Mouse (Mus musculus): ENCODE results near the gene Rgn. TPM values are rescaled to one million over a fixed set of nuclear protein-coding genes. Genes with fewer than 3 reads are reported as not detected.

The Rgn gene
- 47.6 and 49.7 TPM in 2 replicates for polyA plus RNA-seq (2015; fragmentation: Nextera tagmentation; extraction: Ambion mirVana)

GRCm38 (mm10) chrX:20549532-20549931 is at the start of gene Rgn:
Rgn (plus strand) TSS chrX:20549787.
- Histone ChIP-seq H3K36me3 (no peaks in the 10 kb centered on the region), H3K4me1 (replicated peaks) (no peaks in the 10 kb centered on the region), H3K27ac (no peak within 1 kb of the TSS), H3K4me3 (replicated peaks) (peak within 1 kb of the TSS; percentile 30; the same call in 1 of the 2 replicates), H3K9me3 (no peaks in the 10 kb centered on the region), H3K4me2 (replicated peaks) (peak within 1 kb of the TSS; percentile 60; the same call in 1 of the 2 replicates), H3K27me3 (replicated peaks) (no peaks in the 10 kb centered on the region), H3K9ac (no peak within 1 kb of the TSS)
- 41% methylated on average over 3 of the region's 3 CpGs for WGBS
- no peak for ATAC-seq

- no peaks in the 10 kb centered on the region for H3K36me3 ChIP-seq
- no peaks in the 10 kb centered on the region for H3K27me3 ChIP-seq (replicated peaks)
- WGBS, result 64% methylated on average over 7 of the region's 7 CpGs
- H3K27ac ChIP-seq, result no peak overlapping the region
- no peak overlapping the region for H3K9ac ChIP-seq
- no peaks in the 10 kb centered on the region for H3K4me1 ChIP-seq (replicated peaks)
- ATAC-seq, result peak; percentile 86
- no peak overlapping the region for H3K4me3 ChIP-seq (replicated peaks)
- H3K4me2 ChIP-seq (replicated peaks), result no peak overlapping the region
- no peaks in the 10 kb centered on the region for H3K9me3 ChIP-seq
Measured at GRCm38 (mm10) chrX:20520290-20520939, 29.2 kb upstream of the Rgn start.

- no peak overlapping the region for H3K4me2 ChIP-seq (replicated peaks)
Measured at GRCm38 (mm10) chrX:20521578-20521977, 28.0 kb upstream of the Rgn start.

GRCm38 (mm10) chrX:20532621-20533020 is 17.0 kb upstream of the Rgn start:
- Histone ChIP-seq H3K9me3 (no peaks in the 10 kb centered on the region), H3K4me3 (replicated peaks) (no peak overlapping the region)
- WGBS, result 53% methylated on average over 1 of the region's 1 CpGs

More at GRCm38 (mm10) chrX:20521578-20521977, 28.0 kb upstream of the Rgn start:
- Histone ChIP-seq H3K9ac (no peak overlapping the region), H3K36me3 (no peaks in the 10 kb centered on the region), H3K9me3 (no peaks in the 10 kb centered on the region), H3K27ac (no peak overlapping the region), H3K4me1 (replicated peaks) (no peaks in the 10 kb centered on the region), H3K27me3 (replicated peaks) (no peaks in the 10 kb centered on the region), H3K4me3 (replicated peaks) (no peak overlapping the region)
- no peak for ATAC-seq

GRCm38 (mm10) chrX:20543867-20544266 is 5.7 kb upstream of the Rgn start:
- WGBS, result 85% methylated on average over 3 of the region's 3 CpGs
- no peaks in the 10 kb centered on the region for H3K9me3 ChIP-seq
- no peak for ATAC-seq

More at GRCm38 (mm10) chrX:20532621-20533020, 17.0 kb upstream of the Rgn start:
- Histone ChIP-seq H3K36me3 (no peaks in the 10 kb centered on the region), H3K4me2 (replicated peaks) (no peak overlapping the region), H3K9ac (no peak overlapping the region), H3K27me3 (replicated peaks) (no peaks in the 10 kb centered on the region), H3K27ac (no peak overlapping the region), H3K4me1 (replicated peaks) (no peaks in the 10 kb centered on the region)
- no peak for ATAC-seq

GRCm38 (mm10) chrX:20547609-20548008 is 2.0 kb upstream of the Rgn start:
- H3K36me3 ChIP-seq, result no peaks in the 10 kb centered on the region
- no peaks in the 10 kb centered on the region for H3K4me1 ChIP-seq (replicated peaks)
- H3K9ac ChIP-seq, result no peak overlapping the region; the same call in 1 of the 2 replicates
- H3K27ac ChIP-seq, result peak overlapping the region; percentile 72
- peak overlapping the region; percentile 60 for H3K4me2 ChIP-seq (replicated peaks)
- 33% methylated on average over 5 of the region's 5 CpGs for WGBS
- H3K4me3 ChIP-seq (replicated peaks), result peak overlapping the region; percentile 30
- peak; percentile 75 for ATAC-seq
- no peaks in the 10 kb centered on the region for H3K9me3 ChIP-seq
- H3K27me3 ChIP-seq (replicated peaks), result no peaks in the 10 kb centered on the region

More at GRCm38 (mm10) chrX:20543867-20544266, 5.7 kb upstream of the Rgn start:
- Histone ChIP-seq H3K4me1 (replicated peaks) (no peaks in the 10 kb centered on the region), H3K27ac (no peak overlapping the region), H3K4me2 (replicated peaks) (no peak overlapping the region), H3K9ac (no peak overlapping the region), H3K4me3 (replicated peaks) (no peak overlapping the region), H3K36me3 (no peaks in the 10 kb centered on the region), H3K27me3 (replicated peaks) (no peaks in the 10 kb centered on the region)

GRCm38 (mm10) chrX:20548011-20548879 is 1.3 kb upstream of the Rgn start:
- H3K4me1 ChIP-seq (replicated peaks), result no peaks in the 10 kb centered on the region
- 22% methylated on average over 24 of the region's 24 CpGs for WGBS
- no peaks in the 10 kb centered on the region for H3K36me3 ChIP-seq
- peak overlapping the region; percentile 72 for H3K27ac ChIP-seq
- peak; percentile 85 for ATAC-seq
- peak overlapping the region; percentile 60 for H3K4me2 ChIP-seq (replicated peaks)
- no peaks in the 10 kb centered on the region for H3K27me3 ChIP-seq (replicated peaks)
- peak overlapping the region; percentile 20 for H3K9ac ChIP-seq
- H3K4me3 ChIP-seq (replicated peaks), result peak overlapping the region; percentile 30
- H3K9me3 ChIP-seq, result no peaks in the 10 kb centered on the region

GRCm38 (mm10) chrX:20548880-20549440 is 627 bp upstream of the Rgn start:
- Histone ChIP-seq H3K27ac (no peak overlapping the region), H3K4me1 (replicated peaks) (no peaks in the 10 kb centered on the region), H3K27me3 (replicated peaks) (no peaks in the 10 kb centered on the region), H3K9me3 (no peaks in the 10 kb centered on the region), H3K36me3 (no peaks in the 10 kb centered on the region), H3K9ac (no peak overlapping the region), H3K4me2 (replicated peaks) (peak overlapping the region; percentile 60; the same call in 1 of the 2 replicates), H3K4me3 (replicated peaks) (no peak overlapping the region)
- WGBS, result 50% methylated on average over 1 of the region's 1 CpGs
- peak; percentile 46; the same call in 1 of the 2 replicates for ATAC-seq

GRCm38 (mm10) chrX:20552199-20552598 is 2.6 kb downstream of the Rgn start:
- WGBS, result 65% methylated on average over 2 of the region's 2 CpGs
- no peak for ATAC-seq

GRCm38 (mm10) chrX:20561846-20562245 is 12.3 kb downstream of the Rgn start:
- no peak overlapping the region for H3K9ac ChIP-seq
- no peaks in the 10 kb centered on the region for H3K36me3 ChIP-seq
- no peak for ATAC-seq
- H3K27me3 ChIP-seq (replicated peaks), result no peaks in the 10 kb centered on the region
- no peak overlapping the region for H3K27ac ChIP-seq
- no peak overlapping the region for H3K4me2 ChIP-seq (replicated peaks)
- H3K9me3 ChIP-seq, result no peaks in the 10 kb centered on the region
- WGBS, result 36% methylated on average over 1 of the region's 1 CpGs
- no peak overlapping the region for H3K4me3 ChIP-seq (replicated peaks)
- no peaks in the 10 kb centered on the region for H3K4me1 ChIP-seq (replicated peaks)

More at GRCm38 (mm10) chrX:20552199-20552598, 2.6 kb downstream of the Rgn start:
- H3K4me2 ChIP-seq (replicated peaks), result no peak overlapping the region
- no peaks in the 10 kb centered on the region for H3K36me3 ChIP-seq
- H3K4me3 ChIP-seq (replicated peaks), result no peak overlapping the region
- no peaks in the 10 kb centered on the region for H3K27me3 ChIP-seq (replicated peaks)
- H3K9me3 ChIP-seq, result no peaks in the 10 kb centered on the region
- no peaks in the 10 kb centered on the region for H3K4me1 ChIP-seq (replicated peaks)
- H3K27ac ChIP-seq, result no peak overlapping the region
- H3K9ac ChIP-seq, result no peak overlapping the region

- Histone ChIP-seq H3K4me3 (replicated peaks) (no peak overlapping the region), H3K4me1 (replicated peaks) (no peaks in the 10 kb centered on the region), H3K9me3 (no peaks in the 10 kb centered on the region), H3K9ac (no peak overlapping the region), H3K27me3 (replicated peaks) (no peaks in the 10 kb centered on the region), H3K4me2 (replicated peaks) (no peak overlapping the region), H3K36me3 (no peaks in the 10 kb centered on the region), H3K27ac (no peak overlapping the region)
- 71% methylated on average over 4 of the region's 4 CpGs for WGBS
- no peak for ATAC-seq
Measured at GRCm38 (mm10) chrX:20563941-20564340, 14.4 kb downstream of the Rgn start.

- ATAC-seq, result peak; percentile 90
- Histone ChIP-seq H3K27ac (no peak overlapping the region), H3K9ac (no peak overlapping the region), H3K4me2 (replicated peaks) (no peak overlapping the region), H3K27me3 (replicated peaks) (no peaks in the 10 kb centered on the region), H3K4me1 (replicated peaks) (no peaks in the 10 kb centered on the region), H3K36me3 (no peaks in the 10 kb centered on the region), H3K4me3 (replicated peaks) (no peak overlapping the region), H3K9me3 (no peaks in the 10 kb centered on the region)
- WGBS, result 29% methylated on average over 2 of the region's 2 CpGs
Measured at GRCm38 (mm10) chrX:20571024-20571423, 21.4 kb downstream of the Rgn start.

Data from intestine, embryonic 15.5 days (tissue).